Mouse (Mus musculus) lung, adult 2 months (tissue): ENCODE measurements around the gene Sipa1.

ENCODE experiments used
- CTCF ChIP-seq: fragments of 200-500 bp; IDR thresholded peaks from 2 replicates; pipeline ENCODE4 v1.5.1; 2011; ENCODE audit warnings: mild to moderate bottlenecking, low read length, control low read depth; ENCODE audit not compliant: insufficient read depth
- POLR2A ChIP-seq: fragments of 200-500 bp; IDR thresholded peaks from 2 replicates; pipeline ENCODE4 v1.6.1; 2011; ENCODE audit warnings: low read depth, mild to moderate bottlenecking, control low read depth, low read length, borderline replicate concordance; ENCODE audit errors: extremely low read depth

- TF ChIP-seq CTCF, result no peak
- no peak for TF ChIP-seq POLR2A
These were observed 21.5 kb upstream of the Sipa1 start for GRCm38 (mm10) chr19:5684985-5685384.
